Mouse (Mus musculus) liver, embryonic 15.5 days (tissue): ENCODE data around the gene Sdk2. TPM values are rescaled to one million over a fixed set of nuclear protein-coding genes. Genes with fewer than 3 reads are reported as not detected.

Experiments
- ATAC-seq: fragments of 200-750 bp; cut with Nextera tagmentation; 2 replicates; pipeline ENCODE4 v1.8.0; 2017; ENCODE audit warnings: moderate number of reproducible peaks, mild to moderate bottlenecking, moderate library complexity; ENCODE audit not compliant: insufficient read depth
- H3K27ac ChIP-seq: fragments of 300-500 bp; sonication (generic); replicated peaks from 2 replicates; pipeline ENCODE4 v1.5.1; 2015; ENCODE audit warnings: mild to moderate bottlenecking, inconsistent platforms
- H3K27me3 ChIP-seq: fragments of 300-500 bp; sonication (generic); 2 replicates; pipeline ENCODE4 v1.6.1; 2015; ENCODE audit warnings: mild to moderate bottlenecking, inconsistent platforms
- H3K36me3 ChIP-seq: fragments of 300-500 bp; sonication (generic); replicated peaks from 2 replicates; pipeline ENCODE4 v1.6.1; 2015; ENCODE audit warnings: moderate library complexity, mild to moderate bottlenecking, inconsistent platforms
- H3K4me1 ChIP-seq: fragments of 300-500 bp; sonication (generic); replicated peaks from 2 replicates; pipeline ENCODE4 v1.6.1; 2015; ENCODE audit warnings: inconsistent platforms
- H3K4me2 ChIP-seq: fragments of 300-500 bp; sonication (generic); 2 replicates; pipeline ENCODE4 v1.6.1; 2015; ENCODE audit warnings: moderate library complexity, mild to moderate bottlenecking, inconsistent platforms
- H3K4me3 ChIP-seq: fragments of 300-500 bp; sonication (generic); replicated peaks from 2 replicates; pipeline ENCODE4 v1.5.1; 2015; ENCODE audit warnings: mild to moderate bottlenecking, inconsistent platforms
- H3K9ac ChIP-seq: fragments of 300-500 bp; sonication (generic); 2 replicates; pipeline ENCODE4 v1.6.1; 2015; ENCODE audit warnings: moderate library complexity, mild to moderate bottlenecking, inconsistent platforms
- H3K9me3 ChIP-seq: fragments of 300-500 bp; sonication (generic); replicated peaks from 2 replicates; pipeline ENCODE4 v1.6.1; 2016; ENCODE audit warnings: inconsistent platforms
- WGBS: fragments of 180-500 bp; shearing (Covaris S2); methylation state at CpG from one replicate; pipeline ENCODE4 v1.1.7; 2015; ENCODE audit warnings: mixed read lengths; ENCODE audit not compliant: insufficient replicate concordance; 5-methylcytosine and 5-hydroxymethylcytosine counted together
- polyA plus RNA-seq: library from polyadenylated mRNA; unstranded; fragments of >200 nt; fragmentation: Nextera tagmentation; extraction: Ambion mirVana; gene quantifications from 2 replicates; pipeline ENCODE4 v1.2.1, GENCODE M21; 2015

Sdk2 gene
- polyA plus RNA-seq, 1 experiment from 2014 or later: 0.20 TPM

DNA sequence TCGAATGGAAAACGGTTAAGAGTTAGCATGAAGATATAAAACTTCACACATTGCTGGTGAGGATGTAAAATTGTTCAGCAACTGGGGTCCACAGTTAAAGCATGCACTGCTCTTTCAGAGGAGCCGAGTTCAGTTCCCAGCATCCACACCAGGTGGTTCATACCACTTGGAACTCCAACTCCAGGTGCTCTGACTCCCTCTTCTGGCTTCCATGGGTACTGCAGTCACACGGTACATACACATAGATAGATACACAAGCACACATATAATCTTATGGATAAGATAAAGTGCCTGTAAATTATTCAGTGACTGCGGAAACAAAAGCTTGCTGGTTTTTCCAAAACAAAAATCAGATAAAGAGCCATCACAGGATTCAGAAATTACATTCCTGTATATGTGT, 19.9 kb downstream of the Sdk2 start:
- H3K36me3 ChIP-seq: no peaks in the 10 kb centered on the region
- H3K4me1 ChIP-seq: no peaks in the 10 kb centered on the region
- H3K4me2 ChIP-seq: no peak overlapping the region
- no peak overlapping the region for H3K9ac ChIP-seq
- H3K4me3 ChIP-seq: no peak overlapping the region
- H3K9me3 ChIP-seq: 0 out of 2 replicates have a peak, but pooled peaks cover 2% of the 10 kb centered on the region
- no peak overlapping the region for H3K27ac ChIP-seq
- 64% methylated on average over 5 of the region's 5 CpGs for WGBS
- H3K27me3 ChIP-seq: no peaks in the 10 kb centered on the region
- no peak for ATAC-seq

DNA sequence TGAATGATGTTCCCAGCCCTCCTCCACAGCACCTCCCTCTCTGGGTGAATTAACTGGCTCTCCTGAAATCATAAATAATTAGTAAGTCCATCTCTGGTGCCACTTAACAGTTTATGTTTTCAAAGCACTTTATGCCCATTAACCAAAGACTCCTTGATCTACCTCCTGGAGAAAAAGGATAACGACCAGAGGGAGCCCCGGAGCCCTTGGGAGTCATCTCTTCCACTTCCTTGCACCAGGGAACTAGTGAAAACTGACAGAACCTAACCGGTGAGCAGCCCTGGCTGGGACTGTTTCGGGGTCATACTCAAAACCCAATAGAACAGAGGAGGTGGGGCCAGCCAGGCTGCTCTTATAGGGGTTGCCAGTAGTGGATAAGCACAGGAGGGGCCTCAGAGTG, 22.5 kb downstream of the Sdk2 start:
- Histone ChIP-seq H3K4me1 (no peaks in the 10 kb centered on the region), H3K9ac (no peak overlapping the region), H3K9me3 (0 out of 2 replicates have a peak, but pooled peaks cover 2% of the 10 kb centered on the region), H3K36me3 (no peaks in the 10 kb centered on the region), H3K27ac (no peak overlapping the region), H3K27me3 (no peaks in the 10 kb centered on the region), H3K4me3 (no peak overlapping the region), H3K4me2 (no peak overlapping the region)
- ATAC-seq: no peak
- WGBS: 57% methylated on average over 4 of the region's 4 CpGs

DNA sequence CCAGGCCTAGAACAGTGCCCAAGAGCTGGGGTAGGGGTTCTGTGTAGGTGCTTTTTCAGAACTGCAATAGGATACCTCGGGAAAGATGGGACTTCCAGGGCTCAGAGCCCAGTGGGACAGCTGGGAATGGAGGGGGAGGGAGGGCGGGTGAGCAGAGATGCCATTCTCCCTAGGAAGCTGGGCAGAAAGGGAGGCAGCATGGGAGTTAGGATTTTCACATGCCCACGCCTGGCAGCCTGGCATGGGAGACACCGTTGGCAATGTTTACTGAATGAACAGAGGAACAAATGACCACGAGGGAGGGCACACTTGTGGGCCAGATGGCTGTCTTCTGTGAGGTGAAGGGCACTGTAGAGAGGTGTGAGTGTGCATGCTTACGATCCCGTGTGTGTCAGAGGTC, 23.3 kb downstream of the Sdk2 start:
- 42% methylated on average over 7 of the region's 7 CpGs for WGBS
- Histone ChIP-seq H3K27ac (no peak overlapping the region), H3K9ac (no peak overlapping the region), H3K27me3 (no peaks in the 10 kb centered on the region), H3K4me1 (no peaks in the 10 kb centered on the region), H3K9me3 (0 out of 2 replicates have a peak, but pooled peaks cover 2% of the 10 kb centered on the region), H3K36me3 (no peaks in the 10 kb centered on the region), H3K4me3 (no peak overlapping the region), H3K4me2 (no peak overlapping the region)
- ATAC-seq: no peak

DNA sequence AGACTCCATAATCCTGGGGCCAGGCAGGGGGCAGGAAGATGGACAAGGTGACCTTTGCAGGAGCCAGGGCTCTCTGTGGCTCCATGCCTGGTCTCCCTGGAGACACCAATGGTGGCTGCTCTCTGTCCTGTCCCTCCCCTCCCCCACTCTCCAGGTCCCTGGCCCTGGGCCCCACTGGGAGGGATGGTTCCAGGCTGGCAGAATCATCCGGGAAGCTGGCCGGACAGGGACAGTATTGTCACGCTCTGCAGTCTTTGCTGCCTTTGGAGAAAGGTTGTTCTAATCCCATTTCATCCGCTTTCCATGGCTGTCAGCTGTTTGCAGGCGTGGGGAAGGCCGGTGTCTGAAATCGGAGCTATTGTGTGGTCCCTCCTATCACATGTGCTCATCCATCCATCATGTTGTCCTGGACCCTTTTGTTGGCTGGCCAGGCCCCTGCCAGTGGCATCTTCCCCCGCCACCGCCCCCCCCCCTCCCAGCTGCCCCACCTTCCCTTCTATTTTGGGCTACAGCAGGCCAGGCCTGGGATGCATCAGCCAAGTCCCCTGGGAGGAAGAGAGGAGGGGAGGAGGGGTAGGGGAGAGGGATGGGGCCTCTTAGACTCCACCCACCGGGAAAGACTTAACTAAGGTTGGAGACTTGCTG, 26.3 kb downstream of the Sdk2 start:
- Histone ChIP-seq H3K9ac (no peak overlapping the region), H3K4me1 (0 out of 2 replicates have a peak, but pooled peaks cover 2% of the 10 kb centered on the region), H3K9me3 (no peaks in the 10 kb centered on the region), H3K36me3 (no peaks in the 10 kb centered on the region), H3K27ac (no peak overlapping the region), H3K4me3 (no peak overlapping the region), H3K27me3 (no peaks in the 10 kb centered on the region), H3K4me2 (no peak overlapping the region)
- no peak for ATAC-seq
- WGBS: 30% methylated on average over 10 of the region's 10 CpGs

DNA sequence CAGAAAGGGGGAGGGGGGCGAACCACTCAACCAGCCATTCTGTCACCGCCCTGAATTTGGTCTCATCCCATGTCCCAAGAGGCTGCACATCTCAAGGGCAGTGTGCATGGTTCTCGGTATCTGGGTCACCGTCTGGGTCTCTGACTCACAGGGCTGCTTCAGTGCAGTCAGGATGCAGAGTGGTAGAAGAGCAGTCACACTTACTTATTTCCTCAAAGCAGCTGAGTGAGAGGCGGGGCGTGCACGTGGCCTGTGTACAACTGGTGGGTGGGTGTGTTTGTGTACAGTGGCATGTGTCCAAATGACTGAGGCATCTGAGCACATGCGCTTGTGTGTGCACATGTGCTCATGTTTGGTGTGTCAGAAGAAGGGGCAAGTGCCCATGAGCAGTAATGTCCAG, 28.8 kb downstream of the Sdk2 start:
- H3K27me3 ChIP-seq: no peaks in the 10 kb centered on the region
- no peaks in the 10 kb centered on the region for H3K36me3 ChIP-seq
- ATAC-seq: no peak
- H3K4me1 ChIP-seq: 0 out of 2 replicates have a peak, but pooled peaks cover 2% of the 10 kb centered on the region
- WGBS: 58% methylated on average over 8 of the region's 8 CpGs
- H3K9me3 ChIP-seq: no peaks in the 10 kb centered on the region
- H3K27ac ChIP-seq: no peak overlapping the region
- H3K4me3 ChIP-seq: no peak overlapping the region
- H3K9ac ChIP-seq: no peak overlapping the region
- no peak overlapping the region for H3K4me2 ChIP-seq

DNA sequence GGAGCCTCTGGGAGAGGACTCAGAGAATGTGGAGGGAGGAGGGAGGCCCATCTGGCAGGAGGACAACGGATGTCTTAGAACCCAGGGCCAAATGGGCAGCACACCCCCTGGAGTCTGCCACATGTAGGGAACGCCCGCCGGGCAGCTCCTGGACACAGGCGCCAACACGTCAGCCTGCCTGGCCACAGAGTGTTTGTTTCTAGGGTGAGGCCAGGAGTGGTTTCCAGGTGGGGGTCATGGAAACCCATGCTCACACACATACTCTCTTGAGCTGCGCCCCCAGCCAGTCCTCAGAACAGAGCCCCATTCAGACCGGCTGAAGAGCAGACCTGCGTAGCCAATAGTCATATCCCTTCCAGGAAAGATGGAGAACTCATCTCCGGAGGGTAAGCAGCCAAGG, 35.4 kb downstream of the Sdk2 start:
- ATAC-seq: no peak
- Histone ChIP-seq H3K27me3 (no peaks in the 10 kb centered on the region), H3K9ac (no peak overlapping the region), H3K4me3 (no peak overlapping the region), H3K4me1 (no peaks in the 10 kb centered on the region), H3K4me2 (no peak overlapping the region), H3K9me3 (no peaks in the 10 kb centered on the region), H3K36me3 (no peaks in the 10 kb centered on the region), H3K27ac (no peak overlapping the region)
- 73% methylated on average over 10 of the region's 10 CpGs for WGBS

DNA sequence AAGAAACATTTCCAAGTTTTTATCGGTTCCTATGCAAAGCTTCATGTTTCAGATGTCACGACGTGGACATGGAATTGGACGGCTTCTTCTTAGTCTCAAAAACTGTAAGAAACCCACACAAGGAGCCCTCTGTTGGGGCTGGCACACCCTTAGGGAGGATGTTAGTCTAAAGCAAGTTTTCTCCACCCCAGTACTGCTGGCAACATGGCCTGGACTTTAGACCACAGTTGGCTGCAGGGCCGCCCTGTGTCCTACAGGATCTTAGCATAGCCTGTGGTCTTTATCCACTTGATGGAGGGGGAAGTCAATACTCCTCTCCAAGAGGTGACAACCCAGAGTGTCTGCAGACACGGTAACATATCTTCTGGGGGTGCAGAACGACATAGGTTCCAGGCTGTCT, 36.6 kb downstream of the Sdk2 start:
- Histone ChIP-seq H3K27me3 (no peaks in the 10 kb centered on the region), H3K9me3 (no peaks in the 10 kb centered on the region), H3K27ac (no peak overlapping the region), H3K4me1 (no peaks in the 10 kb centered on the region), H3K4me3 (no peak overlapping the region), H3K4me2 (no peak overlapping the region), H3K36me3 (no peaks in the 10 kb centered on the region), H3K9ac (no peak overlapping the region)
- WGBS: 53% methylated on average over 7 of the region's 7 CpGs
- no peak for ATAC-seq

DNA sequence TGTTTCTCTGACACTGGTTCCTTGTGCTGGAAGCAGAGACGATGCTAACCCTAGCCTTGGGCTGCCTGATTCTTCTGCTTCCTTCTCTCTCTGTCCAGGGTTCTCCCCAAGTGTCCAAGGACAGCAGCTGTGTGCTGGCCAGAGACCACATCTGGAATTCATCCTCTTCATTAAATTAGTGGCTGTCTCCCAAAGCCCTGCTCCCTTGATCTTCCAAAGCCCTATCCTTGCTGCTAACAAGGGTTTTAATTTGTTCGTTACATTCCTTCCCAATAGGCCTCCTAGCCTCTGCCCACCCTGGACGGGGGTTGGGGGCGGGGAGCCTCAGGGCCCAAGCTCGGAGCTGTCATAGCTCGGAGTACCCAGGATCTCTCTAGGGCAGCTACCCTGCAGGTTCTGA, 38.3 kb downstream of the Sdk2 start:
- ATAC-seq: no peak
- Histone ChIP-seq H3K9ac (no peak overlapping the region), H3K27me3 (no peaks in the 10 kb centered on the region), H3K4me3 (no peak overlapping the region), H3K4me1 (no peaks in the 10 kb centered on the region), H3K9me3 (no peaks in the 10 kb centered on the region), H3K27ac (no peak overlapping the region), H3K4me2 (no peak overlapping the region), H3K36me3 (no peaks in the 10 kb centered on the region)
- 35% methylated on average over 6 of the region's 6 CpGs for WGBS

DNA sequence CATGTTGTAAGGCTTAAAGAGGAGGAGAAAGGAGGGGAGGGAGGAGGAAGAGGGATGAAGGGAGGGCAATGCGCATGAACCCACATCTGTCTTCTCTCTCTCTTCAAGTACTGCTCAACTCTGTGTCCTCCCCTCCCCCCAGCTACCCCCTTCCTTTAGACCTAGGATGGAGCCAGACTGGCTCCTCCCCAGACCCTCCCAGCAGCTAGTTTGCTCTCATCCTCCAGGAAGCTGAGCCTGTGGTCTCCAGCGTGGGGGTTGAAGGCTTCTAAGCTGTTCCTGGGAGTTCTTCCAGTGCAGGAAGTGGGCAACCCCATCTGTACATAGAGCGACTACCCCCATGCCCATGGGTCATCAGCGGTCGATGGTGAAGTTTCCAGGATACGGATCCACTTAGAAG, 38.8 kb downstream of the Sdk2 start:
- no peak for ATAC-seq
- H3K36me3 ChIP-seq: no peaks in the 10 kb centered on the region
- 35% methylated on average over 6 of the region's 6 CpGs for WGBS
- H3K27me3 ChIP-seq: no peaks in the 10 kb centered on the region
- no peak overlapping the region for H3K9ac ChIP-seq
- H3K4me1 ChIP-seq: no peaks in the 10 kb centered on the region
- H3K4me2 ChIP-seq: no peak overlapping the region
- H3K4me3 ChIP-seq: no peak overlapping the region
- H3K27ac ChIP-seq: no peak overlapping the region
- H3K9me3 ChIP-seq: no peaks in the 10 kb centered on the region

DNA sequence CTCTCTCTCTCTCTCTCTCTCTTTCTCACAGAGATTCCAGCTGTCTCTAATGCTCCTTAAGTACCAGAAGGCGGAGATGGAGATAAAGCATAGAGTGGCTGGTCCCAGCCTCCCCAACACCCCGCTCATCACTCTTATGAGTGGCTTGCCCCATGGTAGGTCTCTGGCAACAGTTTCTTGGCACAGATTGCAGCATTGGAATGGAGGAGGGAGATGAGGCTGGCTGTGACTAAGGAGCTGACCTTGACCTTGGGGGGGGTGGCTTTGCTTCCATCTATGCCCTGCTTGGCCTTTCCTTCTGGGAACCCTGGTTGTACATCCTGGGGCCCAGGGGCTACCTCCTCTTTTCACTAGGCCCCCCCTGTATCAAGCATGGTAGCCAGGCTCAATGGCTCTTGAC, 41.8 kb downstream of the Sdk2 start:
- no peaks in the 10 kb centered on the region for H3K4me1 ChIP-seq
- no peaks in the 10 kb centered on the region for H3K27me3 ChIP-seq
- H3K9ac ChIP-seq: no peak overlapping the region
- no peak overlapping the region for H3K4me2 ChIP-seq
- no peaks in the 10 kb centered on the region for H3K9me3 ChIP-seq
- H3K36me3 ChIP-seq: no peaks in the 10 kb centered on the region
- 49% methylated on average over 2 of the region's 2 CpGs for WGBS
- H3K4me3 ChIP-seq: no peak overlapping the region
- no peak overlapping the region for H3K27ac ChIP-seq
- no peak for ATAC-seq

DNA sequence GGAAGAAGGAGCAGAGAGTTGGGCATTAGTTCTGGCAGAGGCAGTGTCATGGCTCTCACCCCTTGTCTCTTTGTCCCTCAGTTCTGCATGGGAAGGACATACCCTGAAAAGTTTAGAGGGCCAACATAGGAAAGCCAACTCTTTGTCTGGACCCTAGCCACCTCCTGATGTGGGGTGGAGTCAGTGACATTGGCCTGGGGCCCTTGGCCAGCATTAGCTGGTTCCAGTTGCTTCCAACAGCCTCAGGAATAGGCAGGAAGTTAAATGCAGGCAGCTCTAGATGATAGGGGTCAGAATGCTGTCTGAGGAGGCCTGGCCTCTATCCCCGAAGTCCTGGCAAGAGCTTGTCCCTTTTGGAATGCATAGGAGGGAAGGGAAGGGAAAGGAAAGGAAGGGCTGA, 42.9 kb downstream of the Sdk2 start:
- Histone ChIP-seq H3K27me3 (no peaks in the 10 kb centered on the region), H3K9me3 (no peaks in the 10 kb centered on the region), H3K4me2 (no peak overlapping the region), H3K9ac (no peak overlapping the region), H3K27ac (no peak overlapping the region), H3K4me1 (no peaks in the 10 kb centered on the region), H3K36me3 (no peaks in the 10 kb centered on the region), H3K4me3 (no peak overlapping the region)
- 8% methylated on average over 1 of the region's 1 CpGs for WGBS
- no peak for ATAC-seq

DNA sequence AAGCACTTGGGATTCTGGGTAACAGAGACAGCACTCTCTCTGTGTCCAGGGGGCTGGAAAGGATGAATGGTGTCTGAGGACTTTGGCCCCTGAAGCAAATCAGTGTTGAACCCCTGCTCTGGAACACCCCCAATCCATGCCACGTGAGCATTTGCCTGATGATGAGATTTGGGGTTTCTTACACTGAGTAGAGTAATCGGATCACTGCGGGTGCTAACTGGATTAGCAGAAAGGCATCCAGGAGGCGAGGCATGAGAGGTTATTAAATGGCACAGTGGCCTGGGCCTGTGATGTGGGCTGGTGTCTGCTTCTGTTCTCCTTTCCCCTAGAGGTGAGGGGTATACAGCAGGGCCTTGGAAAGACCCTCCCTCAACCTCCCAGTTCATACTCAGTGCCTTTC, 44.7 kb downstream of the Sdk2 start:
- Histone ChIP-seq H3K9me3 (no peaks in the 10 kb centered on the region), H3K36me3 (no peaks in the 10 kb centered on the region), H3K4me1 (no peaks in the 10 kb centered on the region), H3K9ac (no peak overlapping the region), H3K4me3 (no peak overlapping the region), H3K27me3 (no peaks in the 10 kb centered on the region), H3K27ac (no peak overlapping the region), H3K4me2 (no peak overlapping the region)
- ATAC-seq: no peak
- WGBS: 58% methylated on average over 4 of the region's 4 CpGs
